ENCODE assay signal across 9 mouse cellular contexts in genomic region chr10:80281304-80281703, GRCm38 (mm10). TPM values are rescaled to one million over a fixed set of nuclear protein-coding genes. Genes with fewer than 3 reads are reported as not detected.
A peak's percentile ranks its signal among the peaks of the same experiment; 100 is the strongest.
DNase-seq lines count a peak whose midpoint lies in the region; ATAC-seq and TF ChIP-seq lines count a peak whose summit lies in the region.
"Had no signal": no experiment of that assay in that cellular context is flagged by ENCODE, and none has a peak within 500 bp of the region (broad histone marks: within the 10 kb centered on the region; RNA-seq: fewer than 3 reads in every experiment).

No protein-coding gene starts in this region.

- H3K27ac ChIP-seq in neural tube, embryonic 13.5 days (replicated peaks): peak overlapping the region; percentile 71
- peak overlapping the region; percentile 78 for H3K27ac ChIP-seq in heart, postnatal 0 days (ENCODE audit: low read depth)
- H3K27ac ChIP-seq in forebrain, embryonic 15.5 days (replicated peaks): no peak overlapping the region

- no peak for TF ChIP-seq CTCF in heart, postnatal 0 days (IDR thresholded peaks at IDR 0.05; ENCODE audit: low read depth)

- H3K4me1 ChIP-seq in neural tube, embryonic 13.5 days (replicated peaks): peaks cover 10% of the 10 kb centered on the region
- peaks cover 16% of the 10 kb centered on the region for H3K4me1 ChIP-seq in heart, postnatal 0 days (ENCODE audit: control insufficient read depth, insufficient read depth)
- no peaks in the 10 kb centered on the region for H3K4me1 ChIP-seq in forebrain, embryonic 15.5 days

- no peak overlapping the region for H3K4me3 ChIP-seq in neural tube, embryonic 13.5 days
- no peak overlapping the region for H3K4me3 ChIP-seq in heart, postnatal 0 days (ENCODE audit: low read depth, low read length)
- H3K4me3 ChIP-seq in forebrain, embryonic 15.5 days: no peak overlapping the region

- 81% methylated on average over 7 of the region's 7 CpGs for WGBS in neural tube, embryonic 13.5 days
- WGBS in heart, postnatal 0 days: 41% methylated on average over 7 of the region's 7 CpGs
- 84% methylated on average over 7 of the region's 7 CpGs for WGBS in forebrain, embryonic 15.5 days

- no peak for DNase-seq in neural tube, embryonic 10.5 days (ENCODE audit: extremely low spot score, low spot score)
- DNase-seq in heart, postnatal 0 days (ENCODE audit: low spot score): peak; percentile 78
- DNase-seq in kidney, postnatal 10 days: peak; percentile 81
- DNase-seq in urinary bladder, adult 18-20 months (ENCODE audit: low spot score in 2 of 2): no peak
- no peak for DNase-seq in frontal cortex, postnatal 10 days (ENCODE audit: low spot score in 2 of 2)
- no peak for DNase-seq in cerebellum, adult 9-10 months
- DNase-seq: left cerebral cortex, postnatal 4 days had no signal

- H3K4me2 ChIP-seq in neural tube, embryonic 13.5 days: no peak overlapping the region
- H3K4me2 ChIP-seq in heart, postnatal 0 days (ENCODE audit: low read depth, low read length): no peak overlapping the region
- no peak overlapping the region for H3K4me2 ChIP-seq in forebrain, embryonic 15.5 days (replicated peaks)

- TF ChIP-seq EP300 in heart, postnatal 0 days (IDR thresholded peaks at IDR 0.05; ENCODE audit: low read depth): no peak

- H3K9me3 ChIP-seq in neural tube, embryonic 13.5 days: no peaks in the 10 kb centered on the region
- H3K9me3 ChIP-seq in heart, postnatal 0 days (replicated peaks; ENCODE audit: control insufficient read depth, low read length): no peaks in the 10 kb centered on the region
- no peaks in the 10 kb centered on the region for H3K9me3 ChIP-seq in forebrain, embryonic 15.5 days

- no peaks in the 10 kb centered on the region for H3K27me3 ChIP-seq in neural tube, embryonic 13.5 days
- no peaks in the 10 kb centered on the region for H3K27me3 ChIP-seq in heart, postnatal 0 days (ENCODE audit: control insufficient read depth, insufficient read depth, low read length)
- H3K27me3 ChIP-seq in forebrain, embryonic 15.5 days: no peaks in the 10 kb centered on the region

- 0 out of 2 replicates have a peak, but pooled peaks have one; percentile 3 for ATAC-seq in neural tube, embryonic 13.5 days (ENCODE audit: low read depth)
- ATAC-seq in heart, postnatal 0 days (ENCODE audit: insufficient read depth, low read depth): peak; percentile 84
- no peak for ATAC-seq in forebrain, embryonic 15.5 days (replicated peaks)

- peak overlapping the region; percentile 31; the same call in 1 of the 2 replicates for H3K9ac ChIP-seq in neural tube, embryonic 13.5 days
- H3K9ac ChIP-seq in heart, postnatal 0 days (replicated peaks; ENCODE audit: low read depth, low read length): no peak overlapping the region
- no peak overlapping the region for H3K9ac ChIP-seq in forebrain, embryonic 15.5 days (replicated peaks)

- H3K36me3 ChIP-seq in neural tube, embryonic 13.5 days: peaks cover 95% of the 10 kb centered on the region
- H3K36me3 ChIP-seq in heart, postnatal 0 days (replicated peaks; ENCODE audit: control insufficient read depth, insufficient read depth, low read length): peaks cover 80% of the 10 kb centered on the region
- peaks cover 86% of the 10 kb centered on the region for H3K36me3 ChIP-seq in forebrain, embryonic 15.5 days

RNA-seq across cellular contexts. Expression of gene Rps15, which starts 10.9 kb away (rescaled TPM):
- 573 and 601 TPM in 2 replicates for polyA plus RNA-seq in neural tube, embryonic 13.5 days (2015; fragmentation: Nextera tagmentation; extraction: Ambion mirVana)
- total RNA-seq in heart, postnatal 0 days (2014; rRNA removed; ENCODE audit: low replicate concordance): 1,030 and 1,317 TPM in 2 replicates
- 499 and 510 TPM in 2 replicates for polyA plus RNA-seq in heart, postnatal 0 days (2015; fragmentation: Nextera tagmentation; extraction: Ambion mirVana)
- polyA plus RNA-seq in forebrain, embryonic 15.5 days (2015; fragmentation: Nextera tagmentation; extraction: Ambion mirVana): 628 and 651 TPM in 2 replicates

RNA-seq across cellular contexts. Expression of gene Apc2, which starts 14.5 kb away (rescaled TPM):
- polyA plus RNA-seq in neural tube, embryonic 13.5 days (2015; fragmentation: Nextera tagmentation; extraction: Ambion mirVana): 153 and 156 TPM in 2 replicates
- total RNA-seq in heart, postnatal 0 days (2014; rRNA removed; ENCODE audit: low replicate concordance): 1.4 and 3.4 TPM in 2 replicates
- polyA plus RNA-seq in heart, postnatal 0 days (2015; fragmentation: Nextera tagmentation; extraction: Ambion mirVana): 0.77 and 0.83 TPM in 2 replicates
- polyA plus RNA-seq in forebrain, embryonic 15.5 days (2015; fragmentation: Nextera tagmentation; extraction: Ambion mirVana): 205 and 210 TPM in 2 replicates

RNA-seq across cellular contexts. Expression of gene Dazap1, which starts 20.0 kb away (rescaled TPM):
- 59.8 and 66.5 TPM in 2 replicates for polyA plus RNA-seq in neural tube, embryonic 13.5 days (2015; fragmentation: Nextera tagmentation; extraction: Ambion mirVana)
- 88.9 and 96.2 TPM in 2 replicates for total RNA-seq in heart, postnatal 0 days (2014; rRNA removed; ENCODE audit: low replicate concordance)
- polyA plus RNA-seq in heart, postnatal 0 days (2015; fragmentation: Nextera tagmentation; extraction: Ambion mirVana): 24.8 and 30.3 TPM in 2 replicates
- 70.0 and 78.4 TPM in 2 replicates for polyA plus RNA-seq in forebrain, embryonic 15.5 days (2015; fragmentation: Nextera tagmentation; extraction: Ambion mirVana)

RNA-seq across cellular contexts. Expression of gene Gamt, which starts 20.5 kb away (rescaled TPM):
- polyA plus RNA-seq in neural tube, embryonic 13.5 days (2015; fragmentation: Nextera tagmentation; extraction: Ambion mirVana): 31.2 and 33.0 TPM in 2 replicates
- 27.2 and 27.7 TPM in 2 replicates for total RNA-seq in heart, postnatal 0 days (2014; rRNA removed; ENCODE audit: low replicate concordance)
- polyA plus RNA-seq in heart, postnatal 0 days (2015; fragmentation: Nextera tagmentation; extraction: Ambion mirVana): 22.8 and 25.7 TPM in 2 replicates
- 21.3 and 24.0 TPM in 2 replicates for polyA plus RNA-seq in forebrain, embryonic 15.5 days (2015; fragmentation: Nextera tagmentation; extraction: Ambion mirVana)

RNA-seq across cellular contexts. Expression of gene Ndufs7, which starts 32.4 kb away (rescaled TPM):
- 250 and 275 TPM in 2 replicates for polyA plus RNA-seq in neural tube, embryonic 13.5 days (2015; fragmentation: Nextera tagmentation; extraction: Ambion mirVana)
- total RNA-seq in heart, postnatal 0 days (2014; rRNA removed; ENCODE audit: low replicate concordance): 838 and 847 TPM in 2 replicates
- polyA plus RNA-seq in heart, postnatal 0 days (2015; fragmentation: Nextera tagmentation; extraction: Ambion mirVana): 1,203 and 1,284 TPM in 2 replicates
- 248 and 260 TPM in 2 replicates for polyA plus RNA-seq in forebrain, embryonic 15.5 days (2015; fragmentation: Nextera tagmentation; extraction: Ambion mirVana)

Comparison
In these comparisons a context has a peak if more than half of its experiments do, and no peak if none do; other contexts are left out.
1. DNase-seq: peak in heart, postnatal 0 days (single experiment) and kidney, postnatal 10 days (single experiment); none in neural tube, embryonic 10.5 days (single experiment), urinary bladder, adult 18-20 months (0 of 2), frontal cortex, postnatal 10 days (0 of 2) and cerebellum, adult 9-10 months (single experiment).
2. RNA of gene Apc2, which starts 14.5 kb away (polyA plus RNA-seq): 205 to 210 TPM in forebrain, embryonic 15.5 days and 153 to 156 TPM in neural tube, embryonic 13.5 days; 0.77 to 0.83 TPM in heart, postnatal 0 days; every median in the first group is over 10 times any median in the second.